Mouse (Mus musculus) thymus, adult 2 months (tissue): ENCODE measurements at regions not wholly inside any gene's neighbourhood (a gene's known extent, or its start where the extent isn't known, plus 50 kb on each side); places are given as distances from the start of the nearest gene placed in this dataset.

Experiments used
- CTCF ChIP-seq: fragments of 200-500 bp; IDR thresholded peaks from 2 replicates; pipeline ENCODE4 v1.5.1; 2012; ENCODE audit warnings: mild to moderate bottlenecking, control low read depth, low read length, moderate library complexity, borderline replicate concordance; ENCODE audit not compliant: control insufficient read depth, poor library complexity, insufficient read depth; ENCODE audit errors: extremely low read depth
- POLR2A ChIP-seq: fragments of 200-500 bp; IDR thresholded peaks from 2 replicates; pipeline ENCODE4 v1.6.1; 2012; ENCODE audit warnings: mild to moderate bottlenecking, low read length, control low read depth, moderate library complexity; ENCODE audit not compliant: control insufficient read depth, poor library complexity, insufficient read depth; ENCODE audit errors: extremely low read depth

DNA sequence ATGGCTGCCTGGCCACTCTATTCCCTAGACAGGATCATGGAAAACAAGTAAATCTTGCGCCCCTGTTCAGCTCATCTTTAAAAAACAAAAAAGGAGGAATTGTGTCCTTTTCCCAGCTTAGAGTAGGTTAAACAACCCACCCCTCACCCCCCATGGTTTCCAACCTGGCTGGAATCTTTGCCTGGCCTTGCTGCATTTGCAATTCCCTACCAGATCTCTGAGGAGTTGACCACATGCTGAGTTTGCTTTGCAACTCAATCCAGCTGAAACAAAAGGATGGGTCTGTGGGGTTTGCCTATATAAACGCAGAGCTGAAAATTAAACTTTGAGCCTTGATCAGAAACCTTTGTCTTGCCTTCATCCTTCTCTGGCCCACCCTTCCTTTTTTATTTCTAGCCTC, 78.2 kb upstream of the Mroh9 start:
- TF ChIP-seq CTCF (no peak), POLR2A (no peak)
